Mouse (Mus musculus) spleen, adult 2 months (tissue): ENCODE measurements around the gene Tfg.

Source experiments
- CTCF ChIP-seq: fragments of 200-500 bp; IDR thresholded peaks from 2 replicates; pipeline ENCODE4 v1.5.1; 2011; ENCODE audit warnings: mild to moderate bottlenecking, inconsistent platforms; ENCODE audit not compliant: insufficient read depth, insufficient read length, insufficient replicate concordance; ENCODE audit errors: extremely low read depth
- POLR2A ChIP-seq: fragments of 200-500 bp; IDR thresholded peaks from 2 replicates; pipeline ENCODE4 v1.6.1; 2011; ENCODE audit warnings: low read depth, low read length, inconsistent platforms

DNA sequence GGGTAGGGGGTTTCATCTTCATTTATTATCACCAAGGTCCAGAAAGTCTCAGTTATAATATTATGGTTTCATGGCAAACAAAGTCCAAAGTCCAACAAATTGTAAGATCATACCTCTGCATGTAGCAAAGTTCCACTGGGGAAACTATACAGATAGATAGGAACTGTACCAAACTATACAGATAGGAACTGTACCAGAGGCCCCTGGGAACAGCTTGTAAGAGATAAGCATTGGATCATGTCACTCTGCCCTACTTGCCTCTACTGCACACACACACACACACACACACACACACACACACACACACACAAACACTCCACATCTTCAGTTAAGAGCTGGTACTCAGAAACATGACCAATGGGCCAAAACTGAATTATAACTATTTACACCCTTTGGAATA, 1.8 kb upstream of the Tfg start:
- TF ChIP-seq POLR2A: no peak
- TF ChIP-seq CTCF: no peak
